Mouse (Mus musculus): ENCODE data around the gene Kif17. TPM values are rescaled to one million over a fixed set of nuclear protein-coding genes. Genes with fewer than 3 reads are reported as not detected.

The Kif17 gene
- polyA plus RNA-seq, 1 experiment from 2014 or later: 4.3 TPM

DNA sequence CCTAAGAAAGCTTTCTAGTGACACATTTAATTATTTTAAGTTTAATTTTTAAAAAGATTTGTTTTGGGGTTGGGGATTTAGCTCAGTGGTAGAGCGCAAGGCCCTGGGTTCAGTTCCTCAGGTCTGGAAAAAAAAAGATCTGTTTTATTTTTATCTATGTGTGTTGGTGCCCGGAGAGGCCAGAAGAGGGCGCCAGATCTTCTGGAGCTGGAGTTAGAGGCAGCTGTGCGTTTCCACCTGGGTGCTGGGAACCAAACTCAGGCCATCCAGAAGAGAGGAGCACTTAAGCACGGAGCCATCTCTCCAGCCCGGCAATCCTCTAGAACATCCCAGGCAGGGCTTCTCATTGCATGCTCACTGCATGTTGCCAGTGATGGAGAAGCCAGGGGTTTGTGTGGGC, 66.1 kb downstream of the Kif17 start:
- H3K27me3 ChIP-seq (ENCODE audit: control insufficient read depth, insufficient read depth, low read length): no peaks in the 10 kb centered on the region
- no peak overlapping the region for H3K4me2 ChIP-seq (ENCODE audit: low read depth, low read length)
- H3K4me1 ChIP-seq (ENCODE audit: control insufficient read depth, insufficient read depth, low read length): no peaks in the 10 kb centered on the region
- no peak overlapping the region for H3K27ac ChIP-seq (ENCODE audit: low read depth, low read length)
- H3K9me3 ChIP-seq (ENCODE audit: control insufficient read depth, low read length): no peaks in the 10 kb centered on the region
- 88% methylated on average over 6 of the region's 6 CpGs for WGBS
- ATAC-seq (ENCODE audit: low read depth): no peak
- H3K4me3 ChIP-seq (ENCODE audit: low read depth, low read length): no peak overlapping the region
- peaks cover 44% of the 10 kb centered on the region; the same call in 1 of the 2 replicates for H3K36me3 ChIP-seq (ENCODE audit: control insufficient read depth, insufficient read depth, low read length)
- no peak overlapping the region for H3K9ac ChIP-seq (replicated peaks; ENCODE audit: low read depth, low read length)

DNA sequence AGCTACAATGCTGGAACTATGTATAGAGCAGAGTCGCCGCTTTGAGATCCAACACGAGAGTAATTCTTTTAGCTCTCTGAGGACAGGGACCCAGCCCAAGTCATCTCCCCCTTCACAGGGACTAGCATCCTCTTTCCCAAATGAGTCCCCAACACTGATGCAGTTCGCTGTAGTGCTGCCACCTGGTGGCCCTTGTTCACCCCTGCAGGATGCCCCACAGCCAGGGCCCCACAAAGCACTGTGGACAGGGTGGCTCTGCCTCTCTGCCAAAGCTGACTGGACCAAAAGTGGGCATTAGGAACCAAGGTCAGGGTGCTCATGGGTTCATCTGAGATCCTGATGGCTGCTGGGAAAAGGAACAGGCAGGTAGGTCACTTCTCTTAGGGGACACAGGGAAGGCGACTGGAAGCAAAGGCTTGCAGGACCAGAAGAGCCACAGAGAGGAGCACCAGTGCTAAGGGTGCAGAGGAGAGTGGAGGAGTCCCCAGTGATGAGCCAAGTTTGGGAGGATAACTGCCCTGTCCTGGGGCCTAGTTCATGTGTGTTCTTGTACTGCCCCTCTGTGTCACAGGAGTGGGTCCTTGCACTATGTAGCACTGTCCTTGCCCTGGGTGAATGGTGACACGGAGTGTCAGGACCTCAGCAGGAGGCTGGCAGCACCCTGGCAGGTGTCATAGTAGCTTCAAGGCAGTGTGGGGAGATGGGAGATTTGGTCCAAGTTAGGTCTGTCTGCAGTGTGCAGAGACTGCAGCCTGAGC, 68.5 kb downstream of the Kif17 start:
- H3K4me1 ChIP-seq (ENCODE audit: control insufficient read depth, insufficient read depth, low read length): peaks cover 7% of the 10 kb centered on the region; the same call in 1 of the 2 replicates
- no peaks in the 10 kb centered on the region for H3K9me3 ChIP-seq (ENCODE audit: control insufficient read depth, low read length)
- H3K36me3 ChIP-seq (ENCODE audit: control insufficient read depth, insufficient read depth, low read length): peaks cover 24% of the 10 kb centered on the region; the same call in 1 of the 2 replicates
- H3K27me3 ChIP-seq (ENCODE audit: control insufficient read depth, insufficient read depth, low read length): no peaks in the 10 kb centered on the region
- 58% methylated on average over 6 of the region's 6 CpGs for WGBS
- H3K27ac ChIP-seq (ENCODE audit: low read depth, low read length): no peak overlapping the region
- H3K4me3 ChIP-seq (ENCODE audit: low read depth, low read length): no peak overlapping the region
- no peak overlapping the region for H3K9ac ChIP-seq (replicated peaks; ENCODE audit: low read depth, low read length)
- no peak overlapping the region for H3K4me2 ChIP-seq (ENCODE audit: low read depth, low read length)
- peak; percentile 50; the same call in 1 of the 2 replicates for ATAC-seq (ENCODE audit: low read depth)

DNA sequence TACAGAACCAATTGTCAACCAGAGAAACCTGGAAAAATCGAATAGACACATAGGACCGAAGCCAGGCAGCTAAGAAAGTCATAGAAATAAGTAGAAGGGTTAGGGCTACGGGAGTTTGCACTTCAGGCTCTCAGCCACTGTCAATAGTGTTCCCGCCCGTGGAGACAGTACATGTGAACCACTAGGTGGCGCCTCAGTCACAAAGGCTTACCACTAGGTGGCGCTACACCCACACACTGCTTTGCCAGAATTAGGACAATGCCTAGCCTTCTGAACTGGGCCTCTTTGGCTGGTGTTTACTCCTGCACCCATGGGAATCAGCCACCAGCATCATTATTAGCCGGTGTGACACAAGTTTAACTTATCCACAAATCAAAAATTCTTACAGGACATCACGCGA, 69.3 kb downstream of the Kif17 start:
- Histone ChIP-seq H3K4me1 (ENCODE audit: control insufficient read depth, insufficient read depth, low read length) (peaks cover 7% of the 10 kb centered on the region; the same call in 1 of the 2 replicates), H3K27ac (ENCODE audit: low read depth, low read length) (no peak overlapping the region), H3K27me3 (ENCODE audit: control insufficient read depth, insufficient read depth, low read length) (no peaks in the 10 kb centered on the region), H3K4me2 (ENCODE audit: low read depth, low read length) (no peak overlapping the region), H3K4me3 (ENCODE audit: low read depth, low read length) (no peak overlapping the region), H3K36me3 (ENCODE audit: control insufficient read depth, insufficient read depth, low read length) (0 out of 2 replicates have a peak, but pooled peaks cover 16% of the 10 kb centered on the region), H3K9ac (replicated peaks; ENCODE audit: low read depth, low read length) (no peak overlapping the region), H3K9me3 (ENCODE audit: control insufficient read depth, low read length) (no peaks in the 10 kb centered on the region)
- 33% methylated on average over 10 of the region's 10 CpGs for whole genome bisulfite sequencing
- no peak for ATAC-seq (ENCODE audit: low read depth)

DNA sequence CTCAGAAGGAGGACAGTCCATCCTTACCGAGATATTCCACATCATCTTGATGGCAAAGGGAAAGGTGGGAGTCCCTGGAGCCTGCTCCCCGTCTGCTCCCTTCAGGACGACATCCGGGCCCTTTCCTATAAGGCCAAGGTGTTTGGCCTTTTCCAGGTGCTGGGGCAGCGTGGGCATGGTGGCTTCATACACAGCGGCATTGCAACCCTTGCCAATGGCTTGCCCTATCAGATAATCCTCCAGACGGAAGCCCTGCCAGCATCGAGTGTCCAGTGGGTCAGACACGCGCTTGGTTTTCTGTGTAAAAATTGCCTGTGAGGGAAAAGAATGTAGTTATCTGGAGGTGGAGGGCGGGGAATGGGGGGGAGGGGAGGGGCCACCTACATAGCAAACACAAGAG, 70.5 kb downstream of the Kif17 start:
- Histone ChIP-seq H3K27me3 (ENCODE audit: control insufficient read depth, insufficient read depth, low read length) (no peaks in the 10 kb centered on the region), H3K36me3 (ENCODE audit: control insufficient read depth, insufficient read depth, low read length) (0 out of 2 replicates have a peak, but pooled peaks cover 8% of the 10 kb centered on the region), H3K27ac (ENCODE audit: low read depth, low read length) (no peak overlapping the region), H3K4me1 (ENCODE audit: control insufficient read depth, insufficient read depth, low read length) (peaks cover 11% of the 10 kb centered on the region; the same call in 1 of the 2 replicates), H3K9me3 (ENCODE audit: control insufficient read depth, low read length) (no peaks in the 10 kb centered on the region), H3K4me2 (ENCODE audit: low read depth, low read length) (no peak overlapping the region), H3K4me3 (ENCODE audit: low read depth, low read length) (no peak overlapping the region), H3K9ac (replicated peaks; ENCODE audit: low read depth, low read length) (no peak overlapping the region)
- WGBS: 87% methylated on average over 11 of the region's 11 CpGs
- ATAC-seq (ENCODE audit: low read depth): no peak

DNA sequence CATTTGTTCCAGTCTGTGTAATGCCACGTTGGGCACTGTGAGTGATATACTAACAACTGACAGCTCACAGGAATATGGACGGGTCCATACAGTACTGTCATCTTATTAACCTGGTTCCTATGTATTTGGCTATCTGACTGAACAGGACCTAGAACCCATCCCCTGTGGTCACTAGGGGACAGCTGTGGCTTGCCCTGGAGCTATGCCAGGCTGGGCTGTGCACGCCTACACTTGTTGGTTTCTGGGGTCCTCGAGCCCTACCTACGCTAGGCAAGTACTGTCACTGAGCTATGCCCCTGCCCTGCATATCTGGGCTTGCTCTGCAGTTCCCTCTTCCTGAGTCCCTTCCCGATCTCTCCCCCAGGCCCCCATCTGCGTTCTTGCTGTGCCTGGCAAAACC, 71.3 kb downstream of the Kif17 start:
- Histone ChIP-seq H3K4me1 (ENCODE audit: control insufficient read depth, insufficient read depth, low read length) (peaks cover 11% of the 10 kb centered on the region; the same call in 1 of the 2 replicates), H3K27ac (ENCODE audit: low read depth, low read length) (no peak overlapping the region), H3K9ac (replicated peaks; ENCODE audit: low read depth, low read length) (no peak overlapping the region), H3K9me3 (ENCODE audit: control insufficient read depth, low read length) (no peaks in the 10 kb centered on the region), H3K4me2 (ENCODE audit: low read depth, low read length) (no peak overlapping the region), H3K27me3 (ENCODE audit: control insufficient read depth, insufficient read depth, low read length) (no peaks in the 10 kb centered on the region), H3K36me3 (ENCODE audit: control insufficient read depth, insufficient read depth, low read length) (0 out of 2 replicates have a peak, but pooled peaks cover 8% of the 10 kb centered on the region), H3K4me3 (ENCODE audit: low read depth, low read length) (no peak overlapping the region)
- ATAC-seq (ENCODE audit: low read depth): no peak
- 77% methylated on average over 7 of the region's 7 CpGs for WGBS

DNA sequence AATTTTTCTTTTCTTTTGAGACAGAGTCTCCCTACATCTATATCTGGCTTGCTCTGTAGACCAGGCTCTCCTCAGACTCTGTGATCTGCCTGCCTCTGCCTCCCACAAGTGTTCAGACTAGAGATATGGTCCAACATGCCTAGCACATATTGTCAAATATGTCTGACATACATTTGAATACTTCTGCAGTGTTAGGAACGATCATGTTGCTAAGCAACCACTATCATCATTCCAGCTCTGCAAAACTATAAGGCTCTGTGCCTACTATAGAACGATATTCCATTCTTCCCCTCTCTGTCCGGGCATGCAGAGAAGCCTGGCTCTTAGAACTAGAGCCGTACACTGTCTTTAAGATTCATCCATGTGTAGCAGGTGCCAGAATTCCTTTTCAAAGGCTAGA, 72.5 kb downstream of the Kif17 start:
- Histone ChIP-seq H3K36me3 (ENCODE audit: control insufficient read depth, insufficient read depth, low read length) (no peaks in the 10 kb centered on the region), H3K4me3 (ENCODE audit: low read depth, low read length) (no peak overlapping the region), H3K9me3 (ENCODE audit: control insufficient read depth, low read length) (no peaks in the 10 kb centered on the region), H3K27ac (ENCODE audit: low read depth, low read length) (no peak overlapping the region), H3K9ac (replicated peaks; ENCODE audit: low read depth, low read length) (no peak overlapping the region), H3K4me2 (ENCODE audit: low read depth, low read length) (no peak overlapping the region), H3K27me3 (ENCODE audit: control insufficient read depth, insufficient read depth, low read length) (no peaks in the 10 kb centered on the region), H3K4me1 (ENCODE audit: control insufficient read depth, insufficient read depth, low read length) (peaks cover 11% of the 10 kb centered on the region; the same call in 1 of the 2 replicates)
- ATAC-seq (ENCODE audit: low read depth): no peak
- WGBS: 29% methylated on average over 4 of the region's 4 CpGs

DNA sequence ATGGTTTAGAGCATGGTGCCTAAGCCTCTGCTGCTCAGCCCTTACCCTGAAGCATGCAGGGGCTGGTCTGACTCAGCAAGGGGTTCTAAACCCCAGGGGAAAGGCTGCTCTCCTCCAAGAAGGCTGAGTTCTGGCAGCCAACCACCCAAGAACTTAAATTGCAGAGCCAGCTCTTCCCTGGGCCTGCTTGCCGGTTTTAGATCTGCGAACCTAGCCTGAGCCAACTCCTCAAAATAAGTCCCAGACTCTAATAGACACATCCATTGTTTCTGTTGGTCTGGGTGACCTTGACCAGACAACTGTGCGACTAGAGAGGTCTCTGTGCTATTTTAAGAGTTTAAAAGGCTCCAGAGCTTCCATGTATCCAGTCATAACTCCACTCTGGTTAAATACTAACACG, 73.5 kb downstream of the Kif17 start:
- no peak overlapping the region for H3K9ac ChIP-seq (replicated peaks; ENCODE audit: low read depth, low read length)
- peaks cover 11% of the 10 kb centered on the region; the same call in 1 of the 2 replicates for H3K4me1 ChIP-seq (ENCODE audit: control insufficient read depth, insufficient read depth, low read length)
- no peak overlapping the region for H3K4me3 ChIP-seq (ENCODE audit: low read depth, low read length)
- H3K4me2 ChIP-seq (ENCODE audit: low read depth, low read length): no peak overlapping the region
- WGBS: 81% methylated on average over 4 of the region's 4 CpGs
- no peak for ATAC-seq (ENCODE audit: low read depth)
- no peaks in the 10 kb centered on the region for H3K9me3 ChIP-seq (ENCODE audit: control insufficient read depth, low read length)
- H3K27me3 ChIP-seq (ENCODE audit: control insufficient read depth, insufficient read depth, low read length): no peaks in the 10 kb centered on the region
- no peaks in the 10 kb centered on the region for H3K36me3 ChIP-seq (ENCODE audit: control insufficient read depth, insufficient read depth, low read length)
- H3K27ac ChIP-seq (ENCODE audit: low read depth, low read length): no peak overlapping the region

DNA sequence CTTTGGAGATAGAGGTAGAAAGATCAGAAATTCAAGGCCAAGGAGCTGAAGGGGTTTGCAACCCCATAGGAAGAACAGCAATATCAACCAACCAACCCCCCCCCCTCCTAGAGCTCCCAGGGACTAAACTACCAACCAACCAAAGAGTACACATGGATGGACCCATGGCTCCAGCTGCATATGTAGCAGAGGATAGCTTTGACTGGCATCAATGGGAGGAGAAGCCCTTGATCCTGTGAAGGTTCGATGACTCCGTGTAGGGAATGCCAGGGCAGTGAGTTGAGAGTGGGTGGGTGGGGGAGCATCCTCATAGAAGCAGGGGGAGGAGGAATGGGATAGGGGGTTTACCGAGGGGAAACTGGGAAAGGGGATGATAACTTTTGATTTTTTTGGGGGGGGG, 74.2 kb downstream of the Kif17 start:
- no peak for ATAC-seq (ENCODE audit: low read depth)
- H3K36me3 ChIP-seq (ENCODE audit: control insufficient read depth, insufficient read depth, low read length): no peaks in the 10 kb centered on the region
- peaks cover 11% of the 10 kb centered on the region; the same call in 1 of the 2 replicates for H3K4me1 ChIP-seq (ENCODE audit: control insufficient read depth, insufficient read depth, low read length)
- H3K9ac ChIP-seq (replicated peaks; ENCODE audit: low read depth, low read length): no peak overlapping the region
- no peaks in the 10 kb centered on the region for H3K27me3 ChIP-seq (ENCODE audit: control insufficient read depth, insufficient read depth, low read length)
- H3K27ac ChIP-seq (ENCODE audit: low read depth, low read length): no peak overlapping the region
- H3K4me2 ChIP-seq (ENCODE audit: low read depth, low read length): no peak overlapping the region
- H3K4me3 ChIP-seq (ENCODE audit: low read depth, low read length): no peak overlapping the region
- H3K9me3 ChIP-seq (ENCODE audit: control insufficient read depth, low read length): no peaks in the 10 kb centered on the region
- 98% methylated on average over 3 of the region's 3 CpGs for WGBS

DNA sequence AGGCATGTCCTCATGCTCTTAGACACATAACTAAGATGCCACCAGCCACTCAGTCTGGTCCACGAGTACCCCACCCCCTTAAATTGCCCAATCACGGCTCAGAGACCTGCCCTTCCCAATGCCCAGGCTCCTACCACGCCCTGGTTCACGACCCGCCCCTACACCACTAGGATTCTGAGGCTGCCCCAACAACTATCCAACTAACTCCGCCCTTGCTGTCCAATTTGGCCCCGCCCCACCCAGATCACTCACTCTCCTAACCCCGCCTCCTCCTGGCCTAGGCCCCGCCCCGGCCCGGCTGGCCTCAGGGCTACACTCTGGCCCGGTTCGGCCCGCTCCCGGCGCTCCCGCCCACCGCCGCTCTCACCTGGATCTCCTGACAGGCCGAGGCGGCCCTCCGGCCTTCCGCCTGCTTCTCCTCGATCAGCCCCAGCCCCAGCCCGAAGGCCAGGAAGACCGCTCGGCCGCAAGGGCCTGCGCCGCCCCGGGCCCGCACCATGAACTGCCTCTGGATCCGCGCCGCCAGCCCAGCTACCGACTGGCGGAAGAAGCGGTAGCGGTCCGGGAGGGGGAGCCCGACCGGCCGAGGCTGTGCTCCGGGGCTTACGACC, 75.3 kb downstream of the Kif17 start:
- H3K27me3 ChIP-seq (ENCODE audit: control insufficient read depth, insufficient read depth, low read length): no peaks in the 10 kb centered on the region
- ATAC-seq (ENCODE audit: low read depth): peak; percentile 82
- under 1% methylated on average over 45 of the region's 45 CpGs for WGBS

More for the DNA sequence above, 75.3 kb downstream of the Kif17 start:
- H3K4me2 ChIP-seq (ENCODE audit: low read depth, low read length): peak overlapping the region; percentile 53
- H3K4me3 ChIP-seq (ENCODE audit: low read depth, low read length): peak overlapping the region; percentile 87
- peak overlapping the region; percentile 92 for H3K27ac ChIP-seq (ENCODE audit: low read depth, low read length)
- peak overlapping the region; percentile 84 for H3K9ac ChIP-seq (replicated peaks; ENCODE audit: low read depth, low read length)
- no peaks in the 10 kb centered on the region for H3K36me3 ChIP-seq (ENCODE audit: control insufficient read depth, insufficient read depth, low read length)
- H3K9me3 ChIP-seq (ENCODE audit: control insufficient read depth, low read length): no peaks in the 10 kb centered on the region
- H3K4me1 ChIP-seq (ENCODE audit: control insufficient read depth, insufficient read depth, low read length): peaks cover 11% of the 10 kb centered on the region; the same call in 1 of the 2 replicates

All from neural tube, embryonic 14.5 days (tissue).